22 mouse cellular contexts compared by ENCODE assay signal in genomic region chr12:99440953-99441352, GRCm38 (mm10).
DNase-seq lines count a peak whose midpoint lies in the region; ATAC-seq and TF ChIP-seq lines count a peak whose summit lies in the region.
"Had no signal": no experiment of that assay in that cellular context is flagged by ENCODE, and none has a peak within 500 bp of the region (broad histone marks: within the 10 kb centered on the region; RNA-seq: fewer than 3 reads in every experiment).

No protein-coding gene starts in this region.

- no peak for TF ChIP-seq CTCF in hindbrain, postnatal 0 days (IDR thresholded peaks at IDR 0.05; ENCODE audit: low read depth)

- H3K4me1 ChIP-seq in hindbrain, postnatal 0 days (ENCODE audit: insufficient read depth, low read length): no peaks in the 10 kb centered on the region
- H3K4me1 ChIP-seq in hindbrain, embryonic 14.5 days (replicated peaks; ENCODE audit: control insufficient read depth, insufficient read depth, low read length): no peaks in the 10 kb centered on the region
- H3K4me1 ChIP-seq: forebrain, embryonic 12.5 days had no signal

- no peak overlapping the region for H3K4me2 ChIP-seq in hindbrain, postnatal 0 days (ENCODE audit: low read depth, low read length)
- no peak overlapping the region for H3K4me2 ChIP-seq in hindbrain, embryonic 14.5 days (replicated peaks)
- H3K4me2 ChIP-seq: embryonic facial prominence, embryonic 12.5 days; forebrain, embryonic 12.5 days; hindbrain, embryonic 12.5 days; intestine, embryonic 15.5 days had no signal

- no peak overlapping the region for H3K4me3 ChIP-seq in hindbrain, postnatal 0 days (ENCODE audit: low read length)
- H3K4me3 ChIP-seq in hindbrain, embryonic 14.5 days (replicated peaks; ENCODE audit: low read length): no peak overlapping the region
- H3K4me3 ChIP-seq: embryonic facial prominence, embryonic 12.5 days; forebrain, embryonic 12.5 days; heart, embryonic 10.5 days; hindbrain, embryonic 12.5 days; intestine, embryonic 15.5 days had no signal

- no peaks in the 10 kb centered on the region for H3K9me3 ChIP-seq in hindbrain, postnatal 0 days (ENCODE audit: low read length)
- no peaks in the 10 kb centered on the region for H3K9me3 ChIP-seq in hindbrain, embryonic 14.5 days (ENCODE audit: control insufficient read depth, low read length)
- H3K9me3 ChIP-seq: embryonic facial prominence, embryonic 12.5 days; forebrain, embryonic 12.5 days; heart, embryonic 10.5 days; hindbrain, embryonic 12.5 days; intestine, embryonic 15.5 days had no signal

- peak; percentile 66 for ATAC-seq in hindbrain, postnatal 0 days
- no peak for ATAC-seq in hindbrain, embryonic 14.5 days (ENCODE audit: low FRiP score)
- ATAC-seq in megakaryocyte progenitor cell, adult 5-6 weeks (replicated peaks; ENCODE audit: poor library complexity): peak; percentile 48
- ATAC-seq: activated CD4-positive, CD25-positive, alpha-beta regulatory T cell, adult 4 months; forebrain, embryonic 16.5 days; Patski had no signal

- no peak overlapping the region for H3K27ac ChIP-seq in hindbrain, postnatal 0 days
- no peak overlapping the region for H3K27ac ChIP-seq in hindbrain, embryonic 14.5 days
- H3K27ac ChIP-seq: embryonic facial prominence, embryonic 12.5 days; forebrain, embryonic 12.5 days; heart, embryonic 10.5 days; hindbrain, embryonic 12.5 days; intestine, embryonic 15.5 days had no signal

- no peak overlapping the region for H3K9ac ChIP-seq in hindbrain, postnatal 0 days (replicated peaks; ENCODE audit: low read length)
- no peak overlapping the region for H3K9ac ChIP-seq in hindbrain, embryonic 14.5 days
- H3K9ac ChIP-seq: embryonic facial prominence, embryonic 12.5 days; forebrain, embryonic 12.5 days; hindbrain, embryonic 12.5 days; intestine, embryonic 15.5 days had no signal

- H3K36me3 ChIP-seq in hindbrain, postnatal 0 days (ENCODE audit: insufficient read depth, low read length): no peaks in the 10 kb centered on the region
- H3K36me3 ChIP-seq in hindbrain, embryonic 14.5 days (replicated peaks; ENCODE audit: control insufficient read depth, insufficient read depth): no peaks in the 10 kb centered on the region
- H3K36me3 ChIP-seq: embryonic facial prominence, embryonic 12.5 days; forebrain, embryonic 12.5 days; heart, embryonic 10.5 days; hindbrain, embryonic 12.5 days; intestine, embryonic 15.5 days had no signal

- DNase-seq in cerebellum, adult 9-11 months: peak; percentile 27
- DNase-seq in cerebellum, adult 8-10 months: no peak
- peak; percentile 20 for DNase-seq in hindbrain, postnatal 0 days (ENCODE audit: low spot score)
- DNase-seq in hindbrain, embryonic 14.5 days (ENCODE audit: low spot score): no peak
- DNase-seq in retina, embryonic 14.5 days (ENCODE audit: low spot score): peak; percentile 59
- no peak for DNase-seq in spleen, postnatal 36 days (ENCODE audit: low spot score in 2 of 2)
- DNase-seq: adrenal gland, postnatal 25 days; embryo, embryonic 11 days; gastrocnemius, postnatal 10 days; heart, adult 18-20 months; heart, postnatal 10 days; heart, postnatal 4 days had no signal

- WGBS in hindbrain, postnatal 0 days: 53% methylated on average over 4 of the region's 4 CpGs
- WGBS in hindbrain, embryonic 14.5 days: 68% methylated on average over 4 of the region's 4 CpGs

- no peaks in the 10 kb centered on the region for H3K27me3 ChIP-seq in hindbrain, postnatal 0 days (ENCODE audit: insufficient read depth, low read length)
- no peaks in the 10 kb centered on the region for H3K27me3 ChIP-seq in hindbrain, embryonic 14.5 days (ENCODE audit: control insufficient read depth, insufficient read depth, low read length)
- H3K27me3 ChIP-seq: CH12.LX; embryonic facial prominence, embryonic 12.5 days; forebrain, embryonic 12.5 days; hindbrain, embryonic 12.5 days; intestine, embryonic 15.5 days; Patski had no signal

Comparison
In these comparisons a context has a peak if more than half of its experiments do, and no peak if none do; other contexts are left out.
1. DNase-seq: peak in cerebellum, adult 9-11 months (single experiment), hindbrain, postnatal 0 days (single experiment) and retina, embryonic 14.5 days (single experiment); none in cerebellum, adult 8-10 months (single experiment), hindbrain, embryonic 14.5 days (single experiment) and spleen, postnatal 36 days (0 of 2).